Mouse (Mus musculus) small intestine, adult 2 months (tissue): Measurements from ENCODE around the gene Mis12.

ENCODE experiments used
- CTCF ChIP-seq: fragments of 200-500 bp; IDR thresholded peaks from 2 replicates; pipeline ENCODE4 v1.5.1; 2012; ENCODE audit warnings: low read depth, mild to moderate bottlenecking, control low read depth, inconsistent platforms, low read length, moderate library complexity, mixed read lengths; ENCODE audit not compliant: insufficient replicate concordance, insufficient read length; ENCODE audit errors: extremely low read depth
- POLR2A ChIP-seq: fragments of 200-500 bp; IDR thresholded peaks from 2 replicates; pipeline ENCODE4 v1.6.1; 2012; ENCODE audit warnings: low read depth, mild to moderate bottlenecking, control low read depth, inconsistent platforms, low read length, moderate library complexity

DNA sequence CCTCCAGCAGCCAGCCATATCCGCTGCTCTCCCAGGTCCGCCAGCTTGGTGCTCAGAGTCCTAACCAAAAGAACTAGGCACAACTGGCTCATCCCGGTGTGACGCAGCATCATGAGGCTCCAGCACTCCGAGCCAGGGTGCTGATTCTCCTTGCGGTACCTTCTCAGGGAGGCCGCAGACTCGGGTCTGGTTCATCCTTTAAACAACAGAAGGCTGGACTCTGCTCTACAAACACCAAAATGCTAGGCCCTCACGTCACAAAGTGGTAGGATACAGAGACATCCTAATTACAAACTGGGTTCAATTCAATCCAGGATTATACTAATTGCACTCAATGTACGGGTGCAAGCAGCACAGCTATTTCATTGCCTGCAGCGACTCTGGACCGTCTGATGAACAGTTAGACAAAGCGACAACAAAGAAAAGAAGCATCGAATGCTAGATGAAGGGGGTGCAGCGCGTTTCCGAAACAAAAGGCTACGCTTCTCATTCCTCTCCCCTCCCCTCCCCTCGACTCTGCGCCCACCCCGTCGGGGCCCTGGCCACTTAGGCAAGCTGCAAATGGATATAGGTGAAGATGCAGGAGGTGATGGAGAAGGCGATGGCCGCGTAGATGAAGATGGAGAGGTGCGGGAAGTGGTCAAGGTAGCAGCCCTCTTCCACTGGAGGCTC, 13.2 kb downstream of the Mis12 start:
- TF ChIP-seq CTCF = no peak
- no peak for TF ChIP-seq POLR2A
